Mouse (Mus musculus) CH12.LX (cell line): Measurements from ENCODE around the gene Dand5. TPM values are rescaled to one million over a fixed set of nuclear protein-coding genes. Genes with fewer than 3 reads are reported as not detected.

Experiments
- DNase-seq: peaks from one replicate; pipeline ENCODE4 v3.0.0-alpha.2; 2013; ENCODE audit errors: extremely low read depth
- H3K27ac ChIP-seq: 2 replicates; pipeline ENCODE4 v1.5.1; 2012; ENCODE audit warnings: low read depth, mild to moderate bottlenecking, control low read depth, moderate library complexity; ENCODE audit not compliant: insufficient read depth
- H3K27me3 ChIP-seq: replicated peaks from 2 replicates; pipeline ENCODE3; 2012; ENCODE audit warnings: inconsistent platforms
- H3K36me3 ChIP-seq, 2 experiments: replicated peaks in 1 of 2; 2 replicates each; pipeline versions ENCODE3 to v1.6.1; 2012; ENCODE audit warnings: inconsistent platforms in 1 of 2, low read length in 1 of 2, mild to moderate bottlenecking in 1 of 2, mixed read lengths in 1 of 2, moderate library complexity in 1 of 2; ENCODE audit not compliant: control insufficient read depth in 1 of 2, insufficient read depth in 1 of 2
- H3K4me1 ChIP-seq, 2 experiments: 2 replicates each; pipeline ENCODE4 v1.6.1; 2012; ENCODE audit warnings: inconsistent platforms in 1 of 2, moderate library complexity in 1 of 2; ENCODE audit not compliant: insufficient read depth in 2 of 2, control insufficient read depth in 1 of 2
- H3K4me2 ChIP-seq: 2 replicates; pipeline ENCODE4 v1.6.1; 2012; ENCODE audit warnings: low read depth, mild to moderate bottlenecking, control low read depth; ENCODE audit not compliant: poor library complexity, insufficient read depth, severe bottlenecking
- H3K4me3 ChIP-seq, 3 experiments: fragments of 150-350 bp in 1 of 3; sonication (generic) in 1 of 3; replicated peaks in 1 of 3; 2 replicates each; pipeline versions ENCODE3 to v1.5.1; 2011 to 2012; ENCODE audit warnings: low read depth in 2 of 3, low read length in 2 of 3, mild to moderate bottlenecking in 2 of 3, moderate library complexity in 2 of 3, control low read depth in 1 of 3, improper control_type of control experiment in 1 of 3, inconsistent platforms in 1 of 3, mixed read lengths in 1 of 3; ENCODE audit not compliant: poor library complexity in 1 of 3
- H3K79me2 ChIP-seq: replicated peaks from 2 replicates; pipeline ENCODE4 v1.6.1; 2012; ENCODE audit warnings: mild to moderate bottlenecking, moderate library complexity; ENCODE audit not compliant: control insufficient read depth, poor library complexity, insufficient read depth, severe bottlenecking; ENCODE audit errors: extremely low read depth
- H3K9ac ChIP-seq: 2 replicates; pipeline ENCODE4 v1.6.1; 2012; ENCODE audit warnings: low read depth, mild to moderate bottlenecking, control low read depth, moderate library complexity; ENCODE audit not compliant: insufficient read depth
- H3K9me3 ChIP-seq: replicated peaks from 2 replicates; pipeline ENCODE3; 2012; ENCODE audit warnings: low read length, inconsistent platforms, mixed read lengths
- BHLHE40 ChIP-seq: IDR thresholded peaks from 2 replicates; pipeline ENCODE4 v1.6.1; 2011; ENCODE audit warnings: mild to moderate bottlenecking, low read depth, low read length, improper control_type of control experiment
- CHD2 ChIP-seq: IDR thresholded peaks from 2 replicates; pipeline ENCODE4 v1.6.1; 2011; ENCODE audit warnings: low read length, improper control_type of control experiment
- E2F4 ChIP-seq: IDR thresholded peaks from 2 replicates; pipeline ENCODE4 v1.6.1; 2011; ENCODE audit warnings: low read depth, low read length, improper control_type of control experiment; ENCODE audit not compliant: insufficient replicate concordance
- EP300 ChIP-seq: IDR thresholded peaks from 2 replicates; pipeline ENCODE4 v1.6.1; 2011; ENCODE audit warnings: low read length, improper control_type of control experiment
- ETS1 ChIP-seq: conservative IDR thresholded peaks from 2 replicates; pipeline ENCODE4 v1.6.1; 2012; ENCODE audit warnings: low read depth, mild to moderate bottlenecking, inconsistent platforms, low read length, improper control_type of control experiment, moderate library complexity
- JUND ChIP-seq: conservative IDR thresholded peaks from 2 replicates; pipeline ENCODE4 v1.6.1; 2011; ENCODE audit warnings: low read depth, low read length, improper control_type of control experiment
- KAT2A ChIP-seq: IDR thresholded peaks from 2 replicates; pipeline ENCODE4 v1.6.1; 2012; ENCODE audit warnings: low read length, improper control_type of control experiment, inconsistent platforms; ENCODE audit not compliant: insufficient replicate concordance
- MAFK ChIP-seq: IDR thresholded peaks from 2 replicates; pipeline ENCODE4 v1.6.1; 2011; ENCODE audit warnings: low read length, improper control_type of control experiment; ENCODE audit not compliant: insufficient replicate concordance
- MAX ChIP-seq: IDR thresholded peaks from 2 replicates; pipeline ENCODE4 v1.6.1; 2011; ENCODE audit warnings: low read length, improper control_type of control experiment
- MAZ ChIP-seq: IDR thresholded peaks from 2 replicates; pipeline ENCODE4 v1.6.1; 2012; ENCODE audit warnings: low read depth, mild to moderate bottlenecking, inconsistent platforms, low read length, improper control_type of control experiment, moderate library complexity
- MEF2A ChIP-seq: IDR thresholded peaks from 2 replicates; pipeline ENCODE4 v1.6.1; 2014; ENCODE audit warnings: low read depth, mild to moderate bottlenecking, inconsistent platforms, low read length, improper control_type of control experiment, borderline replicate concordance
- MYC ChIP-seq: IDR thresholded peaks from 2 replicates; pipeline ENCODE4 v1.6.1; 2011; ENCODE audit warnings: low read depth, mild to moderate bottlenecking, improper control_type of control experiment, low read length
- NRF1 ChIP-seq: IDR thresholded peaks from 2 replicates; pipeline ENCODE4 v1.6.1; 2014; ENCODE audit warnings: low read depth, mild to moderate bottlenecking, inconsistent platforms, low read length, improper control_type of control experiment, moderate library complexity
- PAX5 ChIP-seq: IDR thresholded peaks from 2 replicates; pipeline ENCODE4 v1.6.1; 2012; ENCODE audit warnings: low read length, inconsistent platforms, mixed read lengths
- POLR2AphosphoS2 ChIP-seq: IDR thresholded peaks from 2 replicates; pipeline ENCODE4 v1.6.1; 2011; ENCODE audit warnings: low read depth, low read length, improper control_type of control experiment
- RAD21 ChIP-seq: IDR thresholded peaks from 2 replicates; pipeline ENCODE4 v1.6.1; 2011; ENCODE audit warnings: low read depth, mild to moderate bottlenecking, low read length, improper control_type of control experiment, moderate library complexity
- SIN3A ChIP-seq: IDR thresholded peaks from 2 replicates; pipeline ENCODE4 v1.6.1; 2012; ENCODE audit warnings: low read length, improper control_type of control experiment, inconsistent platforms
- SMC3 ChIP-seq: IDR thresholded peaks from 2 replicates; pipeline ENCODE4 v1.6.1; 2011; ENCODE audit warnings: low read depth, low read length, improper control_type of control experiment
- TBP ChIP-seq: conservative IDR thresholded peaks from 2 replicates; pipeline ENCODE4 v1.6.1; 2011; ENCODE audit warnings: low read depth, low read length, improper control_type of control experiment
- TCF12 ChIP-seq: IDR thresholded peaks from 2 replicates; pipeline ENCODE4 v1.6.1; 2014; ENCODE audit warnings: low read depth, mild to moderate bottlenecking, inconsistent platforms, low read length, improper control_type of control experiment
- USF2 ChIP-seq: conservative IDR thresholded peaks from 2 replicates; pipeline ENCODE4 v1.6.1; 2011; ENCODE audit warnings: low read depth, low read length, improper control_type of control experiment
- ZC3H11A ChIP-seq: IDR thresholded peaks from 2 replicates; pipeline ENCODE4 v1.6.1; 2012; ENCODE audit warnings: low read depth, mild to moderate bottlenecking, inconsistent platforms, low read length, improper control_type of control experiment
- ZKSCAN1 ChIP-seq: IDR thresholded peaks from 2 replicates; pipeline ENCODE4 v1.6.1; 2012; ENCODE audit warnings: low read depth, inconsistent platforms, low read length, improper control_type of control experiment, borderline replicate concordance
- ZMIZ1 ChIP-seq: IDR thresholded peaks from 2 replicates; pipeline ENCODE4 v1.6.1; 2012; ENCODE audit warnings: low read depth, mild to moderate bottlenecking, inconsistent platforms, low read length, improper control_type of control experiment
- ZNF384 ChIP-seq: IDR thresholded peaks from 2 replicates; pipeline ENCODE4 v1.6.1; 2012; ENCODE audit warnings: low read depth, low read length, improper control_type of control experiment, inconsistent platforms
- dilution Hi-C: fragments of 300-500 bp; cut with MboI; formaldehyde crosslinking; loops from 2 replicates; pipeline ENCODE4 v1.14.3; 2020; ENCODE audit warnings: low sequenced_read_pairs; ENCODE audit not compliant: extremely low pct_unique_long_range_greater_than_20kb, extremely low pct_ligation_motif_present
- in situ Hi-C: fragments of 300-500 bp; cut with MboI; formaldehyde crosslinking; loops from 3 replicates; pipeline ENCODE4 v1.14.3; 2019; ENCODE audit warnings: low sequenced_read_pairs, low pct_ligation_motif_present, low pct_unique_long_range_greater_than_20kb, mixed read lengths
- polyA plus RNA-seq: library from polyadenylated mRNA; unstranded; fragments of >175 nt; gene quantifications from 2 replicates; pipeline ENCODE4 v1.2.1, GENCODE M21; 2012; ENCODE audit warnings: low read depth; ENCODE audit not compliant: insufficient read length
- total RNA-seq, 2 experiments: library from RNA; depleted of rRNA; stranded (reverse); fragments of 300-350 nt in 1 of 2; fragments of >200 nt in 1 of 2; gene quantifications; 2 replicates each; pipeline ENCODE4 v1.2.3; 2012 to 2014

Gene Dand5
- total and polyA plus RNA-seq, 3 experiments: 1.4 to 1.7 (median 1.5) TPM

DNA sequence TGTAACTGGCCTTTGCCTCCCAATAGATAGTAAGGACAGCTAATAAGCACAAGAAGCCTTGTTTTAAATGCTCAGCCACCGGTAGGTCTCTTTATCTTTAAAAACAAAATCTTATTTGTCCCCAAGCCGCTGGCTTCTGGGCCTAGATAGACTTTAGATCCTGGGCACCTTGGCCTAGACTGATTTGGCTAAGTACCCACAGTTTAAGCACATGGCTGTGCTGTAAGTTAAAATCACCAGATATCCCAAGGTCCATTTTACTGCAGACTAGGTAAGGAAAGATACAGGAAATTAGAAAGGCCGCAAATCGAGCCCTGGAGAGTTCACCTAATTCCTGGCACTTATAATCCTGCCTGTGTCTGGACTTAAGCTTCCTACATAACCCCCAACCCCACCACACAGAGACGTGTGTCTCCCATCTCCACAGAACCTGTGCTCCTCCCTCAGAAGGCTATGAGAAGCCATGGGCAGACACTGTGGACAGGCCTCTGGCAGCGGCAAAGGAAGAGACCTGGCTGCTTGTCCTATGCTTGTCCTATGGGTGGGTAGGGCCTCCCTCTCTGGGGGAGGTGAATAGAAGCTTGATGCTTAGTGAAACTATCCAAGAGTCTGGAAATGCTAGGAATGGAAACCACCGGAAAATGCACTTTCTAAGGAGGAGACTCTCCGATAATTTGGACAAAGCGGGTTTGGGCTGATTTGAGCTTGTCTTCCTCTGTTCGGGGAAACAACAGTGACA is 44.6 kb downstream of the Dand5 start:
- Histone ChIP-seq H3K4me1 (peaks cover 0 to 2% of the 10 kb centered on the region in 2 experiments; a peak in 1 of 4 replicates), H3K4me3 (no peak overlapping the region), H3K79me2 (no peaks in the 10 kb centered on the region), H3K4me2 (no peak overlapping the region), H3K9me3 (no peaks in the 10 kb centered on the region), H3K36me3 (no peaks in the 10 kb centered on the region), H3K27ac (no peak overlapping the region), H3K9ac (no peak overlapping the region), H3K27me3 (peaks cover 88% of the 10 kb centered on the region)
- TF ChIP-seq PAX5 (no peak), KAT2A (no peak), ETS1 (no peak), MAX (no peak), ZC3H11A (no peak)
- dilution Hi-C loops (no loop called here), in situ Hi-C loops (no loop called here)
- no peak for DNase-seq

DNA sequence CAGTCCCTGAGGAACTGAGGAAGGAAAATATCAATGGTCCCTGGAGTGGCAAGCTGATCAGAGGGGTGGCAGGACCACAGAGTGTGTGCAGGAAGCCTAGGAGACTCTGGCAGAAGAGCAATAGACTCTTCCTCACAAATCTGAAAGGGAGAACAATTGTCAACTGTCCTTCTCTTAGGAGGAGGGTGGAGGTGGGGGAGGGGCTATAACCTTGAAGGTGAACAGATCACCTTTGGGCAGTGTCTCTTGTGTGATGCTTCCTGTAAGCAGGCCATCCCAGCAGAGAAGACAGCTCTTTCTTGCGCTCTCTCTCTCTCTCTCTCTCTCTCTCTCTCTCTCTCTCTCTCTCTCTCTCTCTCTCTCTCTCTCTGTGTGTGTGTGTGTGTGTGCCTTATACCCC is 46.1 kb downstream of the Dand5 start:
- H3K4me3 ChIP-seq: no peak overlapping the region
- no peak for TF ChIP-seq SIN3A
- no peak for TF ChIP-seq RAD21
- TF ChIP-seq, all 38 proteins: peak for 0
- in situ Hi-C loops: no loop called here
- Histone ChIP-seq H3K4me1 (peaks cover 0 to 2% of the 10 kb centered on the region in 2 experiments; a peak in 1 of 4 replicates), H3K4me2 (no peak overlapping the region), H3K9ac (no peak overlapping the region), H3K27me3 (peaks cover 89% of the 10 kb centered on the region), H3K79me2 (no peaks in the 10 kb centered on the region), H3K36me3 (no peaks in the 10 kb centered on the region), H3K27ac (no peak overlapping the region), H3K9me3 (no peaks in the 10 kb centered on the region)
- DNase-seq: no peak
- dilution Hi-C loops: no loop called here

- H3K4me3 ChIP-seq: no peak overlapping the region
- peaks cover 0 to 2% of the 10 kb centered on the region in 2 experiments; a peak in 1 of 4 replicates for H3K4me1 ChIP-seq
- no peak overlapping the region for H3K4me2 ChIP-seq
- DNase-seq: no peak
- TF ChIP-seq MEF2A: no peak
- TF ChIP-seq ZNF384: no peak
- TF ChIP-seq SMC3: no peak
- no peak for TF ChIP-seq EP300
- TF ChIP-seq ZKSCAN1: no peak
- TF ChIP-seq ZMIZ1: no peak
- no peak for TF ChIP-seq MYC
- no peak for TF ChIP-seq CHD2
- TF ChIP-seq SIN3A: no peak
- no peak for TF ChIP-seq PAX5
- no peak for TF ChIP-seq MAFK
- TF ChIP-seq TBP: no peak
- no peak for TF ChIP-seq NRF1
- no peak for TF ChIP-seq MAZ
- no peak for TF ChIP-seq E2F4
- no peak for TF ChIP-seq BHLHE40
- no peak for TF ChIP-seq USF2
- no peak for TF ChIP-seq JUND
- no peak for TF ChIP-seq TCF12
- TF ChIP-seq POLR2AphosphoS2: no peak
- no peaks in the 10 kb centered on the region for H3K79me2 ChIP-seq
- dilution Hi-C loops: no loop called here
- no peak overlapping the region for H3K27ac ChIP-seq
- in situ Hi-C loops: no loop called here
- peaks cover 89% of the 10 kb centered on the region for H3K27me3 ChIP-seq
- no peaks in the 10 kb centered on the region for H3K9me3 ChIP-seq
- no peak overlapping the region for H3K9ac ChIP-seq
- H3K36me3 ChIP-seq: no peaks in the 10 kb centered on the region
Measured at GRCm38 (mm10) chr8:84775621-84776113, 47.0 kb downstream of the Dand5 start.
